Mouse (Mus musculus): ENCODE results near the gene Calr.
A peak's percentile ranks its signal among the peaks of the same experiment; 100 is the strongest.

The Calr gene

DNA sequence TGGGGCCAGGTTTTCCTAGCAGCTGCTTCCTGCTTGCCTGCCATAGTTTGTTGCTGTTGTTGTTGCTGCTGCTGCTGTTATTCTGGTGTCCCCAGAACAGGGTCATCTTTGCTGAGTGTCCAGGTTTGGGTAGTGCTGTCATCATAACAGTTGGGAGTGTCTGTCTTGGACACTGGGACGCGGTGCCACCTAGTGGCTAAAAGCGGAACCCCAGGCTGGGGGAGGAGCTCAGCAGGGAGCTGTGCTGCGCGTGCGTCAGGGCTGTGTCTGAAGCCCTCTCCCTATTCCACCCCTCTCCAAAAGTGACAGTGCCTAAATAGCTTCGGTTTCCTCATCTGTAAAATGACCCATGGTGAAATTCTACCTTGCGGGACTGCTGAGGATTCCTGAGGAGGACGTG, 31.2 kb downstream of the Calr start:
- peak; percentile 92 for DNase-seq (ENCODE audit: low spot score)

DNA sequence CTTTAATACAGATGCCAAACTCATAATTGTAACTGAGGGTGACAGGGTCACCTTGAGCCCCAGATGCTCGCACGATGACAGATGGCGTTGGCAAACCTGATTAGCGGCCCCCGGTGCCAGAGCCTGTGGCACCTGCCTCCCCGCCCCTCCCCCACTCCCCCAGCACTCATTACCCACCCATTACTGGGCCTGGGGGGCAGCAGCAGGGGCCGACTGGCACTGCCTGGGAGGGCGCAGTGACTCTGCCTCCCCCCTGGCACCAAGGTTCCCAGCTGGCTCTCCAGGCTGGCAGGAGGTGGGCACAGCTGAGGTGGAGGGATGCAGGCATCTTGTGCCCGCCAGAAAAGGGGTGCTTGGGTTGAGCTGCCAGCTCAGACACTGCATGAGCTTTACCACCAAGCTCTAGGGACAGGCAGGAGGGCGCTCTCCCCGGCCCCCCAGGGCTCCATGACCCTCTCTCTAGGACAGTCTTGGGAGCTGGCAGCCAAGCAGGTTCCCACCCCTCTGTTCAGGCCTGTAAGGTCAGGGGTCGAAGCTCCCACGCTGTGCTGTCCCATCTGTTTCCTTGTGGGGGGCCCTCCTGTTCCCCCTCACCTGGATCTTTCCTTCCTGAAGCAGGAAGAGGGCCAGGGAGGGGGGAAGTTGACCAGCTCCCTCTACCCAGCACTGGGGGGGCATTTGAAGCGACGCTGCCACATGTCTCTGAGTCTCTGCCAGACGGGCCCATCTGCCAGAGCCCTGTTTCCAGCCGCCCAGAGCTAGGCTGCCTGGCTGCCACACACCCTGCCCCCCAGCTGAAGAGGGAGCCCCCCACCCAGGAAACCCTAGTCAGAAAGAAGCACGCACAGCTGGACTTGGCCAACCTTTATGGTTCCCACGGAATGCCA, 31.9 kb downstream of the Calr start:
- no peak for DNase-seq (ENCODE audit: low spot score)

DNA sequence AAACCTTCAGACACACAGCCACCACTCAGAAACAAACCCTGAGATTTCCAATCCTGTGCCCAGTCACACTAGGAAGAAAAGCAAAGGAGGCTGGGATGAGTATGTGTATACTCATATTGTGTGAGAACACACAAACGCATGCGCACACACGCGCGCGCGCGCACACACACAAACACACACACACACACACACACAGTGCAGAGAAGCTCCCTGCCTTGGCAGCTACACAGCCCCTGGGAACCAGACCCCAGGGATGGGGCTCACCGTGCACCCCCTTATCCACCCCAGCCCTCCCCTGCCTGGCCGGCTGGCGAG, 32.5 kb downstream of the Calr start:
- no peak for DNase-seq (ENCODE audit: low spot score)

DNA sequence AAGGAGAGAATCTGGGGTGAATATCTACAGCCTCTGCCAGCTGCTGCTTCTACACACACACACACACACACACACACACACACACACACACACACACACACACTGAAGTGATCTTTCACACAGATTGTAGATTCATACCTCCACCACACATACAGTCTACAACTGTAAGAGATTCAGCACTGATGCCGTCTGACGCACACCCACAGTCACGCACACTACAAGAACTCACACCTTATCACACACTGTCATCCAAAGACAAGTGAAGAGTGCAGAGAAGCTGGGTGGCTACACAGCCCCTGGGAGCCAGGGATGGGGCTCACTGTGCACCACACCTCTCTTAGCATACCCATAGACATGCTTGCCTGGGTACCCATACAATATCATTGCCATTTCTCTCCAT, 32.9 kb downstream of the Calr start:
- no peak for DNase-seq (ENCODE audit: low spot score)

DNA sequence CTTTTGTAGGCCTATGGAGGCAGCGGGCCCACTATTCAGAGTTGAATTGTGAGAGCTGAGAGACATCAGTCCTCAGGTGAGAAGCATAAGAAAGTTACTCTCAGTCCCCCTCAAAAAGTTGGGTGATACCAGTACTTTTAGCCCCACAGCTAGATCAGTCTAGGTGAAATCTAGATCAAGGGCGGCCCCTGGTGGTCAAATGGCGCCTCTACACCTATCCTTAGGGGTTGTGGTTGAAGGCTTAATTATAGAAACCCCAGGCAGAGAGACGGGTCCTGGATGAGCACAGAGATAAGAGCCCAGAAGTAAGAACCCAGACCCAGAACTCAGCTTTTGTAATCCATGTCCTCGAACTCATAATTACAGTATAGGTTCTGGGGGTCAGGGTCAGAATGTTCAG, 33.7 kb downstream of the Calr start:
- peak; percentile 73 for DNase-seq (ENCODE audit: low spot score)

DNA sequence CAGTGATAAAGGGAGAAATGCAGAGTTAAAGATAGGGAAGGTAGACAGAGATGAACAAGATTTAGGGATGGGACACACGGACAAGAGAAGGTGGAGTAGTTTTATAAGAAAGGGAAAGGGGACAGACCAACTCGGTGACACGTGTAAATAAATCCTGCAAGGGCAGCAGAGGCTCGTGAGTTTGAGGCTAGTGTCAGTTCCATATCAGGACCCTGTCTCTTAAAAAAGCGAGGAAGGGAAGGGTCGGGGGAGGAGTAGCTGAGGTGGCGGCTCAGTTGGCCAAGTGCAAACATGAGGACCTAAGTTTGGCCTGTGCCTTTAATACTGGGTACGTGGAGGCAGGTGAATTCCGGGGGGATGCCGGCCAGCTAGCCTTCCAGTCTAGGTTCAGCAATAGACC, 35.4 kb downstream of the Calr start:
- DNase-seq (ENCODE audit: low spot score): no peak

DNA sequence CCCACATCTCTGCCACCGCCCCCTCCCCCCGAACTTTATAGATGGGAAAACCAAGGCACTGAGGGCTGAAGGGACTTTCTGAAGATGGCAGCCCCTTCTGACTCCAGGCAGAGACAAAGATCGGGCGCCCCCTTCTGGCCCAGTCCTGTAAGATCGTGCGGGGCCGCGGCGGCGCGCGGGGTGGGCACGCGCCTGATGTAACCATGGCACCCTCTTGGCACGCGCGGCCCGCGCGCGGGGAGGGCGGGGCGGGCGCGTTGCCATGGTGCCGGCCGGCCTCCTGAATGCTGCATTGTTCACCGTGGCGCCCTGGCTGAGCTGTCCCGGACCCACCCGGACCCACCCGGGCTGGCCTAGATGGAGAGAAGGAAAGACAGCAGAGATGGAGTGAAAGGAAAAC, 35.8 kb downstream of the Calr start:
- DNase-seq (ENCODE audit: low spot score): peak; percentile 79

DNA sequence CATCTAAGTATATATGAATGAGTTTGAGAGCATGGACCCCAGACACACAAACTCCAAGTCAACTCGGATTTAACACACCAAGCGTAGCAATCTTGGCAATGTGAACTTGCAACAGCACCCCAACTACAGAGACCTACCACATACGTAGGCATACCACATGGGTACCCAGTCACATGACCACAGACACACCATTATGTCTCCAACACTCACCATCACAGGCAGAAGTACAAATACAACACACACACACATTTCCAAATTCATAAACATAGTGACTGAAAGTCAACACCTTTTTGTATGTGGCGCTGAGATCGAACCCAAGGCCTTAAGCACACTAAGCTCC, 36.8 kb downstream of the Calr start:
- DNase-seq (ENCODE audit: low spot score): no peak

DNA sequence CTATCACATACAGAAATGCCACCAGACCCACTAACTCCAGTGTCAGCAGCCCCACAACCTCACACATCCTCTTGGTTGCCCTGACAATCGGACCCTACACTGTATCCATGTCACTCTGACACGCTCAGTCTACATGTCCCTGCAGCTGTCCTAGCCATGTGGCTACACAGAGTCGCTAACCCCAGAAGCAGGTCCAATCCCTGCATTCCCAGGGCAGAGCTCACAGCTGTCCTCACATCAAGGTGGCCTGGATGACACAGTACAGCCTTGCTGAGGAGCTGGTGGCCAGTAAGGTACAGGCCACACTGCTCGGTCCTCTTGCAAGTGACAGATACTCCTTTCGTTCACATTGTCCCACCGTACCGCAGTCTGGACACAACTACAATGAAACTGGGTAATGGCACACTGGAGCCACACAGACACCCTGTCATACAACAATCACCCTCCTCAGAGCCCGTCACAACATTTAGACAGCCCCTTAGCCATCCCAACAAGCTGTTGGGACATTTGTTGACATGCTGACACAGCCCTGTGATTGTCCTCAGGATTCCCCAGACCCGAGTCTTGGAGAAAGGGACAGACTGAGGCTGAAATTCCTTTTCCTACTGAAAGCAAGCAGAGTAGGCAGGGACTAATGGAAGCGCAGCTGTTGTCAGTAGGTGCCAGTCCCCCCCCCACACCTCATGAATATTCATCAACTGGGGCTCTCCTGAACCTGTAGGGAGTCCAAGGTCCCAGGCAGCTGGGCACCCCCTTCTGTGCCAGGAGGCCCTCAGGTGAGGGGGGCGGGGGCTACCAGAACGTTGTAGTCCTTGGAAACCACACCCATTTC, 37.4 kb downstream of the Calr start:
- no peak for DNase-seq (ENCODE audit: low spot score)

DNA sequence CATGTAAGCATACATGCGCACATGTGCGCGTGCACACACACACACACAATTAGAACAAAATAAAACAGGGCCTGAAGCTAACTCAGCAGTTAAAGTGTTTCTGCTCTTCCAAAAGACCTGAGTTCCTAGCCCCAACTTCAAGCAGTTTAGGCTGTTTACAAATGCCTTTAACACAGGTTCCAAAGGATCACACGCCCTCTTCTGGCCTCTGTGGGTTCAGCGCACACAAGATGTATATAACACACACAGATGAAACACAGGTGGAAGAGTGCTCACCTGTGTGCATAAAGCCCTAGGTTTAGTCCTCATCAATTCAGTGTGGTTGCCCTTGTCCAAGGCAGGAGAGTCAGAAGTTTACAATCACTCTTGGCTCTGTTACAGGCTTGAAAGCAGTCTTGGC, 40.7 kb downstream of the Calr start:
- DNase-seq (ENCODE audit: low spot score): no peak

DNA sequence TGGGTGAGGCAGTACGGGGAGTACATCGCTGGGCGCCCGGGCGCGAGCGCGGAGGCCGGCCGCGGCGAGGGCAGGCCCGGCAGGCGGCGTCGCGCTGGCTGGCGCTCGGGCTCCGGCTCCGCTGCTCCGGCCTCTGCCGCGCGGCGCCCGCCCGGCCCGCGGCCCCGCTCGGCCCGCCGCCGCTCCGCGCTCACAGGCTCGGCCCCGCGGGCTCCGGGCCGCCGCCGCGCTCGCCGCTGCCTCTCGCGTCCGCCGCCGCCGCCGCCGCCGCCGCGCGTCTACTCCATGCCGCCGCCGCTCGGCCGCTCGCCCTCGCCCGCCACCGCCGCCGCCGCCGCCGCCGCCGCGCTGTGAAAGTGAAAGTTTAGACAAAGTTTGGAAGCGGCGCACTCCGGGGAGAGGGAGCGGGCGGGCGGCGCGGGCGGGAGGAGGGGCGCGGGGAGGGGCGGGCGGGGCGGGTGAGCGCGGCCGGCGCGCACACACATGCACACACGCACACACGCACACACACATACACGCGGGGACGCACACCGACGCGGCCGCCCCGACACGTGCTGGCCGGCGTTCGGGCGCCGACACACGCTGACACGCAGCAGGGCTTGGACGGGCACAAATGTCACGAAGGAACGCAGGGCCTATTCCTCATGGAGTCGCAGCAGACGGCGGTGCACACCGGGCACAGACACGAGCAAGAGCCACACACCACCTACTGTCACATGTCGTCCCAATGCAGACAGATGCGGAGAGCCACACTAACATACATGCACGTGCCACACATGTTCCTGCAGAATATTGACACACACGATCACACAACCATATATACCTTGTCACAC, 46.5 kb downstream of the Calr start, which contains the start of gene Nfix:
Gene Nfix, minus strand, starts transcription at position 346 of the 833 bp plus-strand sequence.
- DNase-seq (ENCODE audit: low spot score): peak; percentile 49

DNA sequence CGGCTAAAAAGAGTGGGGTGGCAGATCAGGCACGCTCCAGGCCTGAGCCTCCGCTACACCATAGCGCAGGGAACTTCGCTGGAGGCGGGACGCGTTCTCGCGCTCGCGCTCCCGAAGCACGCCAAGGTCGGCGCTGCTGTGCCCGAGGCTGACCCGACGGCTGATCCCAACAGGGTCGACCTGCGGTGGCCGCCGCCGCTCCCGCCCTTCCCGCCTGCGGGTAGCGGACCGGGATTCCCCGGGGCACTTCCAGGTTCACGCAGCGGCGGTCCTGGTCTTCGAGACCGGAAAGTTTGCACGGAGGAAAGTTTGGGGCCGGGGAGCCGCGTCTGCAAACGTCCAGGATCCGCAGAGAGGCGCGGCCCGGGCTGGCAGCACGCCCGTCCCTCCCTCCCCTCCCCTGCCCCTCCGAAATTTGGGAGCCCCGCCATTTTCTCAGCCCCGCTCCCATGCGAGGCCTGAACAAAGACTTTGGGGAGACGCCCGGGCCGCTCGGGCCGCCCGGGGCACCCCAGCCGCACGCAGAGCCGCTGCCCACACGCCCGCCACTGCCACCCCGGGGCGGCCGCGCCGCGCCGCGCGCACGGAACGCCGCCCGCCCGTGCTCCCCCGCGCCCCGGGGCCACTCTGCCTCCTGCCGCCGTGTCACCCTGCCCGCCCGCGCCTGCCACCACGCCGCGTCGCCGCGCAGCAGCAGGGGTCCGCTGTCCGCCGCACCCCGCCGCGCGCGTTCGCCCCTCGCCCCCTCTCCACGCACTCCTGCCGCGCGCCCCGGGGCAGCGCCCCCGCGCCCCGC, 47.4 kb downstream of the Calr start:
- peak; percentile 41 for DNase-seq (ENCODE audit: low spot score)

DNA sequence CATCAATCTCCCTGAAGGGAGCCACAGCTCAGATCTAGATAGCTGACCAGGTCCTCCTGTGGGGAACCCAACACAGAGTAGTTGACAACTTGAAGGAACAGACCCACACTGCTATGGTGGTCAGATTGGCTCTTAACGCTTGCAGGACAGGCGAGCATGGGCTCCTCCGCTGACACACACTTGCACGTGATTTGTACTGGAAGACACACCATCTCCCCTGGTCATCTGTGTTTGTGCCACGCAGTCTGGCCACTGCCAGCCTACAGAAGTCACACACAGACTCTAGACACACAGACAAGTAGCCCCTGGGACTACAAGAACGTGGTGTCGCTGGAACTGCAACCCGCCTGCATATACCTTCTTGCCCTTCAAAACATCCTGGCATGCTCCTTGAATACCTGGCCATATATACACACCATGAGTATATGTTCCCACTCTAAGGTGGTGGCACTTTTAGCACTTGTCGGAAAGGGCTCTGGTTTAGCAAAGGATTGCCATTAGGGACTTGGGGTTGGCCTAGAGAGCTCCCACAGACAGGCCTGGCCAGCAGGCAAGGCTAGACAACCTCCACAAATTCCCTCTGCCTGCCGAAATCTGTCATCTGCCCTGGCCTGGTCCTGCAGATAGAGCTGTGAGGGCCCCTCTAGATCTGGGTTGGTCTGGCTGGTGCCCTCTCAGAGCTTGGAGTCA, 48.1 kb downstream of the Calr start:
- no peak for DNase-seq (ENCODE audit: low spot score)

DNA sequence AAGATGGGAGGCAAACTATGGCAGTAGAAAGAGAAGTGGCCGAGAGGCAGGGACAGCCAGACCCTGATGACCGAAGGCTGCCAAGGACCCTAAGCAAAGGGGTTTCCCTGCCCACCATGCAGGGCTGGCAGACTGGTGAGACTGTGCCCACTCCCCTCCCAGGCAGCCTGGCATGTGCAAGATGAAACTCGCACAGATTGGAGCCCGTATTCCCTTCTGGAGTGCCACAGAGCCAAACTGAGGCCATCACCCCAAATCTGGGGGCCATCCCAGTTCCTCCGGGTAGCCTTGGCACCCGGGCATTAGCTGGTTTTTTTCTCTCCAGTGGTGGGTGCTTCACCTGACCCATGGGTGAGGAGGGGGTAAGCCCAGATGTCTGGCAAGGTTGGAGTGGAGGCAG, 48.8 kb downstream of the Calr start:
- no peak for DNase-seq (ENCODE audit: low spot score)

DNA sequence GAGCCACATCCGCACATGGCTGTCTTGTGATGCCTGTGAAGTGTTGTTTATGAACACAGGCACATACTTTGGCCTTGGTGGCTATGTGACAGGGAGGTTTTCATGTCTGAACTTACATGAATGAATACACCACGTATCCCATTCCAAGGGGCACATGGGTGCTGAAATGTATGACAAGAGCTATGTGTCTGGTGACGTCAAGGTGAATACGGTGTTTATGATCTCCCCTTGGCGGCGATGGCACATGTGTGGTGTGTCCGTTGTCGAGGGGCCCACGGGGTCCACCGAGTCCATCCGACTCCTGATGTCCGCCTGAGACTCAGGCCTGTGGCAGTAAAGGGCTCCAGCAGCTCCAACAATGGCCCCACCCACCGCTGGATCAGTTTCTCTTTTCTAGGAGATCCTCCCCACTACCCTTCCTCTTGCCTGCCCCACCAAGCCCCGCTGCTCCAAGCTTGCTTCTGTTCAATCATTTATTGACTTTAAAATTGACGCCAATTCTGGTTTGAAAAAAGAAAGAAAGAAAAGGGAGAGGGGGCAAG, 49.4 kb downstream of the Calr start:
- no peak for DNase-seq (ENCODE audit: low spot score)

DNA sequence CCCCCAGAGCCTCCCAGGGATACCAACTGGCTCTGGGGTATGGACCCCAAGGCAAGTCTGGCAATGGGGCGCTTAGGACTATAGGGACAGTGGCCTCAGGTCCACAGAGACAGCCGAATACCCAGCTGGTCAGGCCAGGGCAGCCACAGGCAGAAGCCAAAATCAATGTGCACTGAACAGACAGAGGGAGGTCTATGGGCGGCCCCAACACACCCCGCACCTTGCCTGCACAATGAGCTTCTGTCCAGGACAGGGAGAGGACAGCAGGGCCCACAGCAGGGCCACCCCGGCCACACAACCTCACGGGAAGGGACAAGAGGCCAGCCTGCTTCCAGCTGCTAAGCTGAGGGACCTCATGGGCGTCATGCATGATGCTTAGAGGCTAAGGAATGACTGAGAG, 52.2 kb downstream of the Calr start:
- no peak for DNase-seq (ENCODE audit: low spot score)

DNA sequence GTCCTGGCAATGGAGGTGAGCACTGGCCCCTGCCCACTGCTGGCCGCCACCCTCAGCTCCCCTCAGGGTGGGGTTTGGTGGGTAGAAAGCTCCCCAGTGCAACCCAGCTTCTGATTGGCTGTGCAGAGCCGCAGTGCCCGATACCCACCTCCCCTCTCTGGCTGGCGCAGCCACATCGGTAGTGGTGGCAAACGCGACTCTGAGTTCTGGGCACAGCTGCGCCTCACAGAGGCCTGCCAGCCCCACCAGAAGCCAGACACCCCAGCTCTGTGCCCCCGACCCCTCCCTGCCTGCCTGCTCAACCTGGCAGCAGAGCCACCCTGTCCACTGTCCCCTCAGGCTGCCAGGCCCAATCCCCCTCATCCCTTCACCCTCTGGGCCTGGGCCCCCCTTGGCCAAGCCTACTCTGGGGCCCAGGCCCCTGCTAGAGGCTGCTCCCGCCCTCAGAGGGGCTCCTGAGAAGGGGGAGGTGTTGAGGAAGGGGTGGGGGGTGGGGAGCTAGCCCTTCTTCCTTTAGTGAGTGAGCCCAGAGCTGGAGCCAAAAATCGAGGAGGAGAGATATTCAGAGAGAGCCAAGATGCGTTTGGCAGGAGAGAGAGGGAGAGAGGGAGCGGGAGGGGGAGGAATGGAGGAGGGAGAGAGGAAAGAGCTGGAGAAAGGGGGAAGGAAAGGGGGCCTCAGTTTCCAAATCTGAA, 52.8 kb downstream of the Calr start:
- no peak for DNase-seq (ENCODE audit: low spot score)

DNA sequence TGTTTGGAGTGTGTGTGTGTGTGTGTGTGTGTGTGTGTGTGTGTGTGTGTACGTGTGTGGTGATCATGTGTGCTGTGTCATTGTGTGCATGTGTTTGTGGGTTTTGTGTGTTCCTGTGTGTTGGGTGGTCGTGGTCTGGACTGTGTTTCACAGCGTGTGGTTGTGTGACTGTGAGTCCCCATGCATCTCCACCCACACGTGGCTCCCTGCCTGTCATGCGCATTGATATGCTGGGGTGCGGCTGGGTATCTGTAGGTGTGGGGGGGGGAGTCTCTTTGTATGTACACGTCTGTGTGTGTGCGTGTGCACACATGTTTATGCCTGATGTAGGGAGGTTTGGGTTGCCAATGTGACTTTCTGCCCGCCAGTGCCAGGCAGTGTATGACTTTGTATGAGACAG, 53.6 kb downstream of the Calr start:
- no peak for DNase-seq (ENCODE audit: low spot score)

DNA sequence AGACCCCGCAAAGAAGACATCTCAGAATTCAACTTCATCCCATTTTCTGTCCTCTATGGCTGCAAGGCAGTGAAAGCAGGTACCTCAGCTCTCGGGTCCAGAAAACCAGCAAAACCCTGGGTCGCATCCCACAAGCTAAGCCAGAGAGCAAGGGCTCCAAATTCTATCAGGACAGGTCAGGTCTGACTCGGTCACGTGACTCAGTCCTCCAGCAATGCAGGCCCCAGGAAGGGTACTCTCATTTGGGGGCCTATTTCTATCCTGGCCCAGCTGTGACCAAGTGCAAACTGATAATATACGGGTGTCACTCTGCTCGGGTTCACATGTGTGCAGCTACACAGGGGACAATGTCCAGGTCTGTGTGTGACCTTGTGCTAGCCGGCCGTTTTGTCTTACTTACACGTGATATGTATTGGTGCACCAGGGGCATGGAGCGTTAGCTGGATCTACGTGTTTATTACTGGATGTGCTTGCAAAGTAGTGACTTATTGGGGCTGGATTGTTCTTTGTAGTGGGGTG, 54.2 kb downstream of the Calr start:
- no peak for DNase-seq (ENCODE audit: low spot score)

Measured in spleen, adult 12 weeks (tissue).